Mouse (Mus musculus) left cerebral cortex, postnatal 25 days (tissue): ENCODE measurements around the gene Lefty2. TPM values are rescaled to one million over a fixed set of nuclear protein-coding genes. Genes with fewer than 3 reads are reported as not detected.
"Not testable (repeated sequence)": the region's sequence is repeated elsewhere in the genome, so short reads cannot be mapped to it uniquely, and the experiment has no call there.

Experiments
- DNase-seq, 2 experiments: peaks; one replicate each; pipeline ENCODE4 v3.0.0; 2022; ENCODE audit warnings: low spot score in 2 of 2, mixed read lengths in 1 of 2
- intact Hi-C: fragments of 180-260 bp; cut with DNase I; formaldehyde crosslinking; loops from one replicate; pipeline ENCODE4 v1.15.1; 2025
- total RNA-seq, 2 experiments: library from RNA; stranded (reverse); gene quantifications; 2 replicates each; pipeline ENCODE4 v1.2.3; 2021

Gene Lefty2
- total RNA-seq, 2 experiments from 2014 or later = 0.37 to 2.0 TPM

- intact Hi-C loops = no loop called here
- DNase-seq = no peak
Measured at GRCm38 (mm10) chr1:180889841-180890240, 3.1 kb upstream of the Lefty2 start.

- DNase-seq, intact Hi-C loops: not testable (repeated sequence)
Measured at GRCm38 (mm10) chr1:180894088-180894987, 1.4 kb downstream of the Lefty2 start.

- peak in 1 of 2 experiments; percentile 54 for DNase-seq
- intact Hi-C loops = loop anchor here (1.0 kb wide), 1 partner anchor 73 kb away; no protein-coding TSS in a partner anchor
Measured at GRCm38 (mm10) chr1:180901107-180901506, 8.2 kb downstream of the Lefty2 start.

GRCm38 (mm10) chr1:180902915-180903314, 10.0 kb downstream of the Lefty2 start:
- DNase-seq = no peak
- intact Hi-C loops = no loop called here

GRCm38 (mm10) chr1:180903666-180904038, 10.7 kb downstream of the Lefty2 start:
- no peak for DNase-seq
- intact Hi-C loops = no loop called here

- intact Hi-C loops = no loop called here
- peak; percentile 94 to 96 for DNase-seq
Measured at GRCm38 (mm10) chr1:180904039-180904814, 11.3 kb downstream of the Lefty2 start, which contains the start of gene Pycr2. TSS of gene Pycr2 (plus strand) at chr1:180904293.

GRCm38 (mm10) chr1:180904815-180905080, 11.8 kb downstream of the Lefty2 start:
- no peak for DNase-seq
- intact Hi-C loops = no loop called here

- intact Hi-C loops = no loop called here
- DNase-seq = no peak
Measured at GRCm38 (mm10) chr1:180905307-180905706, 12.4 kb downstream of the Lefty2 start.

GRCm38 (mm10) chr1:180905876-180906275, 13.0 kb downstream of the Lefty2 start:
- DNase-seq = no peak
- intact Hi-C loops = no loop called here

- DNase-seq = no peak
- intact Hi-C loops = no loop called here
Measured at GRCm38 (mm10) chr1:180906461-180907147, 13.7 kb downstream of the Lefty2 start.

- no peak for DNase-seq
- intact Hi-C loops = no loop called here
Measured at GRCm38 (mm10) chr1:180911138-180911537, 18.2 kb downstream of the Lefty2 start.

GRCm38 (mm10) chr1:180911653-180912287, 18.9 kb downstream of the Lefty2 start:
- no peak for DNase-seq
- intact Hi-C loops = no loop called here

GRCm38 (mm10) chr1:180912792-180913191, 19.9 kb downstream of the Lefty2 start:
- no peak for DNase-seq
- intact Hi-C loops = no loop called here

- intact Hi-C loops = no loop called here
- DNase-seq = no peak
Measured at GRCm38 (mm10) chr1:180913797-180914196, 20.9 kb downstream of the Lefty2 start.

- no peak for DNase-seq
- intact Hi-C loops = no loop called here
Measured at GRCm38 (mm10) chr1:180916425-180916824, 23.5 kb downstream of the Lefty2 start.

- intact Hi-C loops = no loop called here
- DNase-seq = no peak
Measured at GRCm38 (mm10) chr1:180917053-180917452, 24.1 kb downstream of the Lefty2 start.

GRCm38 (mm10) chr1:180919686-180920085, 26.8 kb downstream of the Lefty2 start:
- no peak for DNase-seq
- intact Hi-C loops = no loop called here

- no peak for DNase-seq
- intact Hi-C loops = no loop called here
Measured at GRCm38 (mm10) chr1:180922273-180923048, 29.6 kb downstream of the Lefty2 start.

- intact Hi-C loops = no loop called here
- no peak for DNase-seq
Measured at GRCm38 (mm10) chr1:180924737-180925136, 31.8 kb downstream of the Lefty2 start.
